Mouse (Mus musculus) G1E-ER4 (cell line): ENCODE measurements at regions not wholly inside any gene's neighbourhood (a gene's known extent, or its start where the extent isn't known, plus 50 kb on each side); places are given as distances from the start of the nearest gene placed in this dataset.
A peak's percentile ranks its signal among the peaks of the same experiment; 100 is the strongest.

Experiments
- GATA1 ChIP-seq: IDR thresholded peaks from one replicate; pipeline ENCODE4 v1.8.0; 2012; ENCODE audit warnings: low read length, inconsistent platforms

- TF ChIP-seq GATA1 = no peak
Observed at GRCm38 (mm10) chr3:141051685-141052084, 160.5 kb downstream of the Pdha2 start.

DNA sequence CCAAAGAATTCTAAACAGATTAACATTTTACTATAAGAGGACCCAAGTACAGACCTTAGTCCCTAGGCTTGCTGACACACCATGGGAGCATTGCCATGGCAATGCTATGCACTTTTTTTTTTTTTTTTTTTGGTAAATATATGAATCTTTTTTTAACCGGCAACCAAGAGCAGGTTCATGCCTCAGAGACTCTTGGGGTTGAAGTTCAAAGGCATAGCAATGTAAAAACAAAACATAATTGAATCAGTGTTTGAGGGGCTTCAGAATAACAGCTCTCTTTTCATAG is 197.9 kb downstream of the Pdha2 start:
- TF ChIP-seq GATA1 = no peak

- TF ChIP-seq GATA1 = no peak
Observed at GRCm38 (mm10) chr3:141013521-141014261, 198.5 kb downstream of the Pdha2 start.

- no peak for TF ChIP-seq GATA1
Observed at GRCm38 (mm10) chr3:141012976-141013375, 199.2 kb downstream of the Pdha2 start.

DNA sequence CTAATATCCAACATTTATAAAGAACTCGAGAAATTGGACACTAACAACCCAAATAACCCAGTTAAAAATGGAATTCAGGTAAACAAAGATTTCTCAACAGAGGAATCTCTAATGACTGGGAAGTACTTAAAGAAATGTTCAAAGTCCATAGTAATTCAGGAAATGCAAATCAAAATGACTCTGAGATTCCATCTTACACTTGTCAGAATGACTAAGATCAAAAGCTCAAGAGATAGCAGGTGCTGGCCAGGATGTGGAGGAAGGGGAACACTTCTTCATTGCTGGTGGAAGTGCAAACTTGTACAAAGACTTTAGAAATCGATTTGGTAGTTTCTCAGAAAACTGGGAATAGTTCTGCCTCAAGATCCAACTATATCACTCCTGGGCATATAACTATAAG is 203.4 kb downstream of the Pdha2 start:
- no peak for TF ChIP-seq GATA1

DNA sequence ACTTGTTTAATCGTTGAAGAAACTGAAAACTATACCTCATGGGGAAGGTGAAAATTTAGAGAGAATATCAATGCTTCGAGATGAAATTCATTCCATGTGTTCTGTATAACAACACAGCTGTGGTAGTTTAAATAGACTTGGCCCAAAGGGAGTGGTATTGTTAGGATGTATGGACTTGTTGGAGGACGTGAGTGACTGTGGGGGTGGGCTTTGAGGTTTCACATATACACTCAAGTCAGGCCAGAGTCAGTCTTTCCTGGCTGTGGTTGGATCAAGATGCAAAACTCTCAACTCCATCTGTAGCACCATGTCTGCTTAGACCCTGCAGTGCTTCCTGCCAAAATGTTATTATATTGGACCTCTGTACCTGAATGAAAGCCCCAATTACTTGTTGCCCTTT is 206.3 kb downstream of the Pdha2 start:
- no peak for TF ChIP-seq GATA1

DNA sequence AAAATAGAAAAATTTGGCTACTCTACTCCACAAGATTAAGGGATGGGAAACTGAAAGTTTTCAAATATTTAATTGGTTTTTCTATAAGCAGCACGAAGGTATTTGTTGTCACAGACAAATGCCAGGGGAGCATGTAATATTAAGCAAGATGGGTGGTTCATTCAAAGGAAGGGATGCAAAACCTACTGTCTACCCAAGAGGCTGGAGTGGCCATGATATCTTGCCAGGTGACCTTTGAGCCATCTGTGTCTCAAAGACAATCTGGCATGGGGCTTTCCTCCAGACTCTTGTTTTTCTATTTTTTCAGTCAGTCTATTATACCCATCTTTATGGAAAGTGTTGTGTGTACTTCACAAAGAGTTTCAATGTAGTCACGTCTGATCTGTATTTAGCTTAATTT is 208.6 kb downstream of the Pdha2 start:
- no peak for TF ChIP-seq GATA1

GRCm38 (mm10) chr3:140988247-140988646 is 223.9 kb downstream of the Pdha2 start:
- TF ChIP-seq GATA1 = no peak

DNA sequence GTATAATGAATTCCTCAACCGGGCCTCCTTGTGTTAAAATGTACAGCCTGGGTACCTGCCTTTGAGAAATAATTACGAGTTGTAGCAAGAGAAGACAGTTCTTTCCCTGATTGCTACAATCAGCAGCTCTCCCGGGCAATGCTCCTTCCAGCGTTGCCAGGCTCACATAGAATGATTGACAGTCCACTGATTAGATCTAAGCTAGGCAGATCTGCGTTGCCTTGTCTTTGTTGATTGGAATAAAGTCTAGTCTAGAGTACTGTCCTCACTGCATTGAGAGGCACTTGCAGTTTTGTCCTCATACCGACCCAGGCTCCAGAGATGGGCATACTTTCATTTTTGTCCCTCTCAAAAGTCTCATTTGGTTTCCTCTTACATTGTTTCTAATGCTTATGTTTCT is 238.6 kb downstream of the Pdha2 start:
- no peak for TF ChIP-seq GATA1

DNA sequence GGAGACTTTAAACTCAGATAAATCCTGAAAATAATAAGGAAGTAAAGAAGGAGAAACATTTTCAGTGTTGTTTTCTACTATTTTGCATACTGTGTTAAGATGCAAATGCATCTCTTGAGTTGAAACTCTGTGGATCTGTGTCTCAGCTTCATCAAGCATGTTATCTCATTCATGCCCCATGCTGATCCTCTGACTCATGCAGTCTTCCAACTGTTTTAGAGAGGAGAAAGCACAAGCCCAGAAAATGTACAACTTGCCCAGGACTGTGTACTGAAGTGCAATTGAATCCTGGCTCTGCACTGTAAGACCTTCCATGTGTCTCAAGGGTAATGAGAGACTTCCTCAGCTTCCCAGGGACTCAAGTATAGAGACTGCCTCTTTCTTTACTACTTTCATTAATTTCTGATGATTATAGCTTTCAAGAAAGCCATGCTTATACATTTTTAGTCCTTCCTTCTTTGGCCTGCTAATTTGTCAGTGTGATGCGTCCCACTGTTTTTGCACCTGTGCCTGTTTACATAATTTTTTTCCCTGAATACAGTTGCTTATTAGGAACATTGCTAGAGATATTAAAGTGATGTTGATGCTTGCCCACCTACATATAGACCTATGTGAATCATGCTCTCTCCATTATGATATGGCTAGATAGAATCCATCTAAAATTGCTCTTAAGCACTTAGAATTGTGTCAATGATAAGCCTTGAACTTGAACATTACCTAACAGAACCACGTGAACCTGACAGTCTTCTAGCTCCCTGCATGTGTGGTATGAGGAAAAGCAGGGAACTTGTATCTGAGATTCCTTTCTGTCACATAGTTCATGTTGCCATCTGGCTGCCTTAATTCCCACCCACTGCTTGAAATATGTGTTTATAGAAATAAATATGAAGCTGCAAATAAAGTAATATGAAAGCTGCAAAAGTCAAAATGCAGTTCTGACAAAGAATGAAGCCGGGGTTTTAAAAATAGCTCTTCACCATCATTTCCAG is 242.0 kb downstream of the Pdha2 start:
- TF ChIP-seq GATA1 = no peak

GRCm38 (mm10) chr3:140968556-140968955 is 243.6 kb downstream of the Pdha2 start:
- TF ChIP-seq GATA1 = no peak

GRCm38 (mm10) chr3:140957666-140958065 is 254.5 kb downstream of the Pdha2 start:
- TF ChIP-seq GATA1 = no peak

DNA sequence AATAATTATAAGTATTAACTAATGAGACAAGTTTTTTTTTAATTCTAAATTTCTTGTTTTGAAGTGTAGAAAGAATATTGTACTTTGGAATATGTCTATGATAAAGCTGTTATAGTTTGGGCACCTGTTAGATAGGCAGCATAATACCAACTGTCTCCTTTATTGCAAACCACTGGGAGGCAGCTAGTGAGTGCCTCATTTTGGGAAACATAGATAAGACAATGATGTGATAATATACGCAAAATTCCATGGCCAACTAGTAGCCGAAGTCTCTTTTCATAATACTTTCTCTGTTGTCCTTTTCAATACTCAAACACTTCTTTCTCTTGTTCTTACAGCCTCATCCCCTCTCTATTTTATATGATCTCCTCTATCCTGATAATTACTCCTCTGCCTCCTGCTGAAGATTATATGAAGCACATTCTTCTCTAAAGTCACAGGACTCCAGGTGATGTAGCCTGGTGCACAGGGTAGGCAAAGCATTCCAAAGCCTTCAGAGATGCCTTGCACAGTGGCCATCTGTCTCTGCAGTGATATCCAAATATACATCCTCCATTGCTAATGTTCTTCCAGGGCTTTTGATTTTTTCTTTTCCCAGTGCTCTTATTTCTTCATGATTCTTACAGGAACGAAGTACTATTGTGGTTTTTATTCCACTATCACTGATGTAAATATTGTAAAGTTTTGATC is 259.9 kb downstream of the Pdha2 start:
- no peak for TF ChIP-seq GATA1

DNA sequence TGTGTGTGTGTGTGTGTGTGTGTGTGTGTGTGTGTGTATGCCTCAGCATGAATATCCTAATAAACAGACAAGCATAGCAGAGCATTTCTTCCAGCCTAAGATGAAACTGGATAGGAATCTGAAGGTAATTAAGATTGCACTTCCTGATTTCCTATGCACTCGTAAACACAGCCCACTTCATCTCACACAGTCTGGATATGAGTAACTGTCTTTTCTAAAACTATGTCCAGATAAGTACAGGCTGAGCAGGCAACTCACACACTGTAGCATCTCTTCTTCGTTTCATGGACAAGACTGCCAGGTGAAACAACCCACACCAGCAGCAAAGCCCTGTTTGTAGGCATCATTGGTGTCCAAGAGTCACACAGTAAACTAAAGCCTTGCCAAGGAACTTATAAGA is 261.1 kb downstream of the Pdha2 start:
- TF ChIP-seq GATA1 = no peak

DNA sequence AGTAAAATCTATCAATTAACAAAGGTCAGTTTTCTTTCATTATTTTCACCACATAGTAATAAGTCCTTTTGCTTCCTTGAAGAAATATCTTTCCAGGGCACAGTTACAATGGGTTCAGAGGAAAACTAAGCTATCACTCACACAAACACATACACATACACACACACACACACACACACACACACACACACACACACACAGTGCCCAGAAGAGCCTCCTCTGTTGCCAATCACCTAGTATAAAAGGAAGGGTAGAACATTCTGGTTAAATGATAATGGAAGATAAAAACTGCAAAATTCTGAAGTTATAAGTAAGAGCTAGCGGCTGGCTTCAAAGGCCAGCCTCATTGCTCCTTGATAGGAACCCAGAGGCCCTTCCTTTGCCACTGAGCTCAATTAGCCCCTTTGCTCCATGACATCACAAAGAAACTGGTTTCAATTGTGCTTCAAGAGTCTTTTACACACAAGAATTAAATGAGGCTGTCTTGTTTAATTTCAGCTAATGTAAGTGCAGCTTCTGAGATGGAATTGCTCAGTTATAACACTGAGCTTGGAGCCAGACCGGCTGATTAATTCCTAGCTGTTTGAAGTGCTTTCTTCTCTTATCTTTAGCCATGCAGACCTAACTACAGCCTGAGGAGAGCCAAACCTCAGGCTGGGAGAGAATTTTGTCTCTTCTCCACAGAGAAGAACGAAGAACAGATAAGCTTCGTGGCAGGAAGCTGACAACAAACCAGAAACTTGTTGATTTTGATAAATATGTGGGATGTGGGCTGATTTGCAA is 262.1 kb downstream of the Pdha2 start:
- peak; percentile 93 for TF ChIP-seq GATA1
